9 mouse cellular contexts compared by ENCODE assay signal in genomic region chr11:98051611-98052128, GRCm38 (mm10). TPM values are rescaled to one million over a fixed set of nuclear protein-coding genes. Genes with fewer than 3 reads are reported as not detected.
DNase-seq lines count a peak whose midpoint lies in the region; ATAC-seq lines count a peak whose summit lies in the region.
"Had no signal": no experiment of that assay in that cellular context is flagged by ENCODE, and none has a peak within 500 bp of the region (broad histone marks: within the 10 kb centered on the region; RNA-seq: fewer than 3 reads in every experiment).

No protein-coding gene starts in this region.

- no peaks in the 10 kb centered on the region for H3K36me3 ChIP-seq in liver, embryonic 13.5 days
- no peaks in the 10 kb centered on the region for H3K36me3 ChIP-seq in embryonic facial prominence, embryonic 13.5 days
- no peaks in the 10 kb centered on the region for H3K36me3 ChIP-seq in limb, embryonic 10.5 days

- peaks cover 90% of the 10 kb centered on the region for H3K27me3 ChIP-seq in liver, embryonic 13.5 days
- H3K27me3 ChIP-seq in embryonic facial prominence, embryonic 13.5 days = peaks cover 77% of the 10 kb centered on the region
- H3K27me3 ChIP-seq in limb, embryonic 10.5 days (ENCODE audit: low read depth, poor library complexity, severe bottlenecking) = peaks cover 87% of the 10 kb centered on the region

- H3K4me2 ChIP-seq in liver, embryonic 13.5 days = peak overlapping the region; percentile 50
- H3K4me2 ChIP-seq in embryonic facial prominence, embryonic 13.5 days = peak overlapping the region; percentile 82

- ATAC-seq in liver, embryonic 13.5 days (ENCODE audit: low read depth) = no peak
- ATAC-seq in embryonic facial prominence, embryonic 13.5 days (ENCODE audit: insufficient number of reproducible peaks, insufficient read depth, low FRiP score, low TSS enrichment, low read depth) = no peak

- H3K27ac ChIP-seq in liver, embryonic 13.5 days = no peak overlapping the region
- no peak overlapping the region for H3K27ac ChIP-seq in embryonic facial prominence, embryonic 13.5 days
- H3K27ac ChIP-seq in limb, embryonic 10.5 days = no peak overlapping the region; the same call in 1 of the 2 replicates

- WGBS in liver, embryonic 13.5 days (ENCODE audit: insufficient replicate concordance) = 4% methylated on average over 12 of the region's 12 CpGs
- WGBS in embryonic facial prominence, embryonic 13.5 days = 5% methylated on average over 12 of the region's 12 CpGs
- WGBS in limb, embryonic 10.5 days = 6% methylated on average over 12 of the region's 12 CpGs

- peaks cover 18% of the 10 kb centered on the region for H3K4me1 ChIP-seq in liver, embryonic 13.5 days (replicated peaks)
- H3K4me1 ChIP-seq in embryonic facial prominence, embryonic 13.5 days = peaks cover 23% of the 10 kb centered on the region
- H3K4me1 ChIP-seq in limb, embryonic 10.5 days = peaks cover 31% of the 10 kb centered on the region

- no peak for DNase-seq in liver, embryonic 13.5 days
- no peak for DNase-seq in liver
- no peak for DNase-seq in limb, embryonic 10.5 days (ENCODE audit: low spot score)
- peak; percentile 53 for DNase-seq in retina, embryonic 14.5 days (ENCODE audit: low spot score)
- DNase-seq in left cerebral cortex, adult 8-10 months (ENCODE audit: low spot score in 2 of 2) = no peak
- no peak for DNase-seq in cerebellum, postnatal 14 days
- DNase-seq in frontal cortex, postnatal 14 days (ENCODE audit: low spot score in 2 of 2) = no peak
- DNase-seq: thymus, adult 18-20 months had no signal

- peak overlapping the region; percentile 38; the same call in 1 of the 2 replicates for H3K4me3 ChIP-seq in liver, embryonic 13.5 days (replicated peaks)
- H3K4me3 ChIP-seq in embryonic facial prominence, embryonic 13.5 days = peak overlapping the region; percentile 51
- peak overlapping the region; percentile 48 for H3K4me3 ChIP-seq in limb, embryonic 10.5 days

- H3K9ac ChIP-seq in liver, embryonic 13.5 days = no peak overlapping the region
- 0 out of 2 replicates have a peak overlapping the region, but pooled peaks have one; percentile 28 for H3K9ac ChIP-seq in embryonic facial prominence, embryonic 13.5 days

- H3K9me3 ChIP-seq in liver, embryonic 13.5 days (replicated peaks) = no peaks in the 10 kb centered on the region
- no peaks in the 10 kb centered on the region for H3K9me3 ChIP-seq in embryonic facial prominence, embryonic 13.5 days
- no peaks in the 10 kb centered on the region for H3K9me3 ChIP-seq in limb, embryonic 10.5 days (replicated peaks)

RNA-seq across cellular contexts. Expression of gene Stac2, which starts 1.6 kb away (rescaled TPM):
- 0.05 TPM in 1 of 2 replicates, not detected in the other for polyA plus RNA-seq in liver, embryonic 13.5 days (2015; fragmentation: Nextera tagmentation; extraction: Ambion mirVana)
- 0.30 and 0.65 TPM in 2 replicates for polyA plus RNA-seq in embryonic facial prominence, embryonic 13.5 days (2015; fragmentation: Nextera tagmentation; extraction: Ambion mirVana)
- polyA plus RNA-seq in limb, embryonic 10.5 days (2016; fragmentation: Nextera tagmentation; extraction: Ambion mirVana) = 0.28 and 0.56 TPM in 2 replicates
- total RNA-seq in left cerebral cortex, adult 8-10 months (2022) = 100 to 1,000 TPM in 1 of 4 experiments, 10 to 100 TPM in 3; 83.1 to 109 (median 94.1) TPM

RNA-seq across cellular contexts. Expression of gene Rpl19, which starts 25.2 kb away (rescaled TPM):
- polyA plus RNA-seq in liver, embryonic 13.5 days (2015; fragmentation: Nextera tagmentation; extraction: Ambion mirVana) = 791 and 820 TPM in 2 replicates
- polyA plus RNA-seq in embryonic facial prominence, embryonic 13.5 days (2015; fragmentation: Nextera tagmentation; extraction: Ambion mirVana) = 983 and 1,161 TPM in 2 replicates
- 1,186 and 1,476 TPM in 2 replicates for polyA plus RNA-seq in limb, embryonic 10.5 days (2016; fragmentation: Nextera tagmentation; extraction: Ambion mirVana)
- 100 to 1,000 TPM; 564 to 674 (median 627) TPM for total RNA-seq in left cerebral cortex, adult 8-10 months (2022)

RNA-seq across cellular contexts. Expression of gene Cacnb1, which starts 28.8 kb away (rescaled TPM):
- 0.73 and 0.88 TPM in 2 replicates for polyA plus RNA-seq in liver, embryonic 13.5 days (2015; fragmentation: Nextera tagmentation; extraction: Ambion mirVana)
- polyA plus RNA-seq in embryonic facial prominence, embryonic 13.5 days (2015; fragmentation: Nextera tagmentation; extraction: Ambion mirVana) = 16.6 and 17.3 TPM in 2 replicates
- 3.4 and 6.5 TPM in 2 replicates for polyA plus RNA-seq in limb, embryonic 10.5 days (2016; fragmentation: Nextera tagmentation; extraction: Ambion mirVana)
- total RNA-seq in left cerebral cortex, adult 8-10 months (2022) = 100 to 1,000 TPM; 127 to 142 (median 137) TPM

RNA-seq across cellular contexts. Expression of gene Arl5c, which starts 55.7 kb away (rescaled TPM):
- polyA plus RNA-seq in liver, embryonic 13.5 days (2015; fragmentation: Nextera tagmentation; extraction: Ambion mirVana) = 10.8 and 12.8 TPM in 2 replicates
- 9.6 and 14.7 TPM in 2 replicates for polyA plus RNA-seq in embryonic facial prominence, embryonic 13.5 days (2015; fragmentation: Nextera tagmentation; extraction: Ambion mirVana)
- polyA plus RNA-seq in limb, embryonic 10.5 days (2016; fragmentation: Nextera tagmentation; extraction: Ambion mirVana) = 12.4 and 17.8 TPM in 2 replicates
- total RNA-seq in left cerebral cortex, adult 8-10 months (2022) = 1 to 10 TPM; 1.5 to 2.1 (median 1.7) TPM
